Mouse (Mus musculus): Measurements from ENCODE around the gene Bcan. TPM values are rescaled to one million over a fixed set of nuclear protein-coding genes. Genes with fewer than 3 reads are reported as not detected.

The Bcan gene
- polyA plus RNA-seq, 3 experiments from 2014 or later = not detected

GRCm38 (mm10) chr3:87972203-87972664 is 27.8 kb downstream of the Bcan start:
- no peak for ATAC-seq

DNA sequence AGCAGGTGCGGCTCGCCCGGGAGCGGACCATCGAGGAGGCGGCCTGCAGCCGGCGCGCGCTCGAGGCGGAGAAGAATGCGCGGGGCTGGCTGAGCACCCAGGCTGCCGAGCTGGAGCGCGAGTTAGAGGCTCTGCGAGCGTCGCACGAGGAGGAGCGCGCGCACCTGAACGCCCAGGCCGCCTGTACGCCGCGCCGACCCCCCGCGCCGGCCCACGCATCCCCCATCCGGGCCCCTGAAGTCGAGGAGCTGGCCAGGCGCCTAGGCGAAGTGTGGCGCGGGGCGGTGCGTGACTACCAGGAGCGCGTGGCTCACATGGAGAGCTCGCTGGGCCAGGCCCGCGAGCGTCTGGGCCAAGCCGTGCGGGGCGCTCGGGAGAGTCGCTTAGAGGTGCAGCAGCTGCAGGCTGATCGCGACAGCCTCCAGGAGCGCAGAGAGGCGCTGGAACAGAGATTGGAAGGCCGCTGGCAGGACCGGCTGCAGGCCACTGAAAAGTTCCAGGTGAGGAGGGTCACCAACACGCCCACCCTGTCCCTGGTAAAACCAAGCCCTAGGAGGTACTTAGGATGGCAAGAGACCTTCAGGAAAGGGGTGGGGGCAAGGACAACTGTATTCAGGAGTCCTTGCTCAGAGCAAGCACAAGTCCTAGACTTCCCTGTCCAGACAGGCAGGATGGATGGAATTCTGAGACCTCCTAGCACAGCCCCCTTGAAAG is 28.4 kb downstream of the Bcan start:
- ATAC-seq = no peak

GRCm38 (mm10) chr3:87970939-87971488 is 29.0 kb downstream of the Bcan start, which contains the start of gene Nes:
Gene Nes, plus strand, starts transcription at chr3:87971078.
- ATAC-seq = peak; percentile 17

GRCm38 (mm10) chr3:87970184-87970938 is 29.7 kb downstream of the Bcan start:
- peak; percentile 67 for ATAC-seq

DNA sequence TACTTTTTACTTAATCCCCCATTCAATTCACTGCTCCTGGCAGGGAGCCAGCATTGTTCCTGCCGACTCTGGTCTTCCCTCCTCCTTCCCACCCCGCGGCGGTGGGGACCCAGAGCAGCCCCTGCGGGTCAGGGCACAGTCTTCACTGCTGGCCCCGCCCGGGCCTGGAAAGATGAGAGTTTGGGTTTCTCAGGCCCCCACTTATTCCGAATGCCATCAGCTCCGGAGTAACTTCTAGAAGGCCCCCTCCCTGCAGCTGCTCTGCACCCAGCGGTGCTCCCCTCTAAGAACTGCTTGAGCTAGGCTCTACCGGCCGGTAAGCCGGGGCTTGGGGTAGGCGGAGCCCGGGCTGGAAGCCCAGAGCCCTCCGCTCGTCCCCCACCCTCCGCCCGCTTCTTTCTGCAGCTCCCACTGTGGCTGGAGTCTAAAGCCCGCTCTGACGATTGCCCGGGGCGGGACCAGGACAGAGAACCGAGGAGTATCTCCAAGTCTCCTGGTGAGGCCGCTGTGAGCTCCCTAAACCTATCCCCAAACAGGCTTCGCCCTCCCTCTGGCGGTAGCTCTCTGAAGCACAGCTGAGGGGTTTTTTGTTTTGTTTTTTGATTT is 39.3 kb downstream of the Bcan start:
- ATAC-seq = peak; percentile 96

DNA sequence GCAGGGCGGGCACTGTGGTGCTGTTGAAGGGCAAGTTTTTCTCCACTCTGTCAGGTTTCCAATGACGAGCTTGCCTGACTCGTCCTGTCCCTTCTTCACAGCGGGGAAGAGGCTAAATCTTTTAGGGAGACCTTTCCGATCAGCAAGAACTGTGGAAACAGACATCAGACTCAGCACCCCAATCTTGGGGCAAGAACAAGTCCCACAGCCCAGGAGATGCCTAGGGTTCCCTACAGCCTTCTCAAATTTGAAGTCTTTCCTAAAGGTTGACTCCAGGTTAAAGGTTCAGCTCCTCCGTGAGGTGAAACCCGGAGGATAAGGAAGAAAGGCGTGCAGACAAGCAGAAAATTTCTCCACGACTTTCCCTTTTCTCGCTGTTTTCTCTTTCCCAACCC is 39.8 kb downstream of the Bcan start:
- ATAC-seq = no peak

- ATAC-seq = no peak
Observed at GRCm38 (mm10) chr3:87959371-87959770, 40.7 kb downstream of the Bcan start.

GRCm38 (mm10) chr3:87958967-87959366 is 41.1 kb downstream of the Bcan start:
- ATAC-seq = no peak

GRCm38 (mm10) chr3:87958476-87958875 is 41.6 kb downstream of the Bcan start:
- no peak for ATAC-seq

GRCm38 (mm10) chr3:87958056-87958455 is 42.0 kb downstream of the Bcan start:
- no peak for ATAC-seq

GRCm38 (mm10) chr3:87952440-87952839 is 47.6 kb downstream of the Bcan start:
- ATAC-seq = no peak

GRCm38 (mm10) chr3:87951946-87952345 is 48.1 kb downstream of the Bcan start:
- no peak for ATAC-seq

DNA sequence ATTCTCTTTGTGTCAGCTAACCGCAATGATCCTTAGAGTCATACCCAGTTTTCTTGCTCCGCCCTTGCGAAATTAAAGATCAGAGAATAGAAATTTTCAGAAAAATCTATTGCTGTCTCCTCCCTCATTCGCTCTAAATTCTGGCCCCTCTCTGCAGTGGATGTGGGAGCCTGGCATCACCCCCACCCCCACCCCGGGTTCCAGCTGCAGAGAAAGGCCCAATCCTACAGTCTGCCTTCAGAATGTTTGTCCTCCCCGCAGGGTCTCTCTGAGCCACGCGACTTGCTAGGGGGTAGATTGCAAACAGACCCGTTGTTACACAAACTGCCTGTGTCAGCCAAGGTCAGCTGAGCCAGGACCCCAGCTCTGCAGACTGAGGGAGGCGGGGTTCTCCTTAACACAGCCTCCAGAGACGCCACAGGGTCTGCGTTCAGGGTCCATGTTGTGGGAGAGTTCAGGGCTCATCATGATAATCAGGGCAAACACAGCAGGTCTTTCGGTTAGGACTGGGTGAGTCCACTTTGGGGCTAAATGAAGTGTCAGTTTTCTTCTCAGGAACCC is 50.0 kb downstream of the Bcan start:
- no peak for ATAC-seq

GRCm38 (mm10) chr3:87949266-87949954 is 50.6 kb downstream of the Bcan start:
- ATAC-seq = no peak

DNA sequence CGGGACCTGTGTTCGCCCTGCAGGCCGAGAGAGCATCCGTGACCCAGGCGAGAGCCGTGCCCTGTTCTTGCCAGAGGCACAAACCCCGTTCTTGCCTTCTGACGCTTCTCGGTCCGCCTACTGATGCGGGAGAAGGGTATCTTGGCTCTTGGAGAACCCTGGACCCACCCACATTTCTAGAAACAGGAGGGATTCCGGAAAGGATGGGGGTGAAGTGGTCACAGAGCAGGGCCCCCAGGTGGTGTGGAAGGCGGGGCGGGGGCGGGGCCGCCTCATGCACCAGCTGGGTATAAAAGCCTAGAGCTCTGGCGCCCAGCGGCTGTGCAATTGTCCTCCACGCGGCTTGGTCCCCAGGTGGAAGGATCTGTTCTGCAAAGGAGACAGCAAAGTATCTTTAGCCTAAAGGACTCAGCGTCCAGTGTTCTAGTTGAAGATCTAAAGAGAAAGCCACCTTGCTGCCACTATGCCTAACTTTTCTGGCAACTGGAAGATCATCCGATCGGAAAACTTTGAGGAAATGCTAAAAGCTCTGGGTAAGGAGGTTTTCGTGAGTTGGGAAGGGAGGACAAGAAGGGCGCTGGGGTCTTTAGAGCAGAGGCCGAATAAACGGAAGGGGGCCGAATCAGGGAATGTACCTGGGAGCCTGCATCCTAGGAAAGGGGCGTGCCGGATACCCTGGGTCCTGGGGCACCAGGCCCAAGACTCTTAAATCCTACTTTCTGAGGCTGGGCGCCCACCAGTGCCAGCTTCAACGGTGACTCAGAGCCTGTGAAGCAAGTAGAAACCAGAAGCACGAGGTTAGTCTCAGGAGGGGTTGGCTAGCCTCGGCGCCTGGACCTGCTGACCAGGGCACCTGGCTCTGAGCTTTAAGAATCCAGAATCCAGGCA is 51.4 kb downstream of the Bcan start, which contains the start of gene Crabp2:
Gene Crabp2, plus strand, starts transcription at position 289 of the 888 bp plus-strand sequence.
- no peak for ATAC-seq

DNA sequence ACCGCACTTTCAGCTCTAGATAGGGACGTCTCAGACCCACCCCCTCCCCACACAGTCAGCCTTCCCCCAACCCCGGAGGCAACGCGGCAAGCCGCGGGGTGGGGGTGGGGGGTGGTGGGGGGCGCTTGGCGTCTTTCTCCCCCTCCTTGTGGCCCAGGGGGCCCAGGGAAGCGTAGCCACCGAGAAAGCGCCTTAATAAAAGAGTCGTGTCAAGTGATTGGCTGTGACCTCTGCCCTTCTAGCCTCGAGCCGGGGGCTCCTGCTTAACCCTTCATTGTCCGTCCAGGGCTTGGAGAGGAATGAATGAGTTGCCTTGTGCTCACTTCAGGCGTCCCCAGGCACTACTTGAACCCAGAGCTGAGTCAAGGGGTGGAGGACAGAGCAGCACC is 52.2 kb downstream of the Bcan start:
- ATAC-seq = no peak

GRCm38 (mm10) chr3:87947056-87947810 is 52.8 kb downstream of the Bcan start:
- ATAC-seq = peak; percentile 41

- ATAC-seq = no peak
Observed at GRCm38 (mm10) chr3:87946541-87946860, 53.5 kb downstream of the Bcan start.

DNA sequence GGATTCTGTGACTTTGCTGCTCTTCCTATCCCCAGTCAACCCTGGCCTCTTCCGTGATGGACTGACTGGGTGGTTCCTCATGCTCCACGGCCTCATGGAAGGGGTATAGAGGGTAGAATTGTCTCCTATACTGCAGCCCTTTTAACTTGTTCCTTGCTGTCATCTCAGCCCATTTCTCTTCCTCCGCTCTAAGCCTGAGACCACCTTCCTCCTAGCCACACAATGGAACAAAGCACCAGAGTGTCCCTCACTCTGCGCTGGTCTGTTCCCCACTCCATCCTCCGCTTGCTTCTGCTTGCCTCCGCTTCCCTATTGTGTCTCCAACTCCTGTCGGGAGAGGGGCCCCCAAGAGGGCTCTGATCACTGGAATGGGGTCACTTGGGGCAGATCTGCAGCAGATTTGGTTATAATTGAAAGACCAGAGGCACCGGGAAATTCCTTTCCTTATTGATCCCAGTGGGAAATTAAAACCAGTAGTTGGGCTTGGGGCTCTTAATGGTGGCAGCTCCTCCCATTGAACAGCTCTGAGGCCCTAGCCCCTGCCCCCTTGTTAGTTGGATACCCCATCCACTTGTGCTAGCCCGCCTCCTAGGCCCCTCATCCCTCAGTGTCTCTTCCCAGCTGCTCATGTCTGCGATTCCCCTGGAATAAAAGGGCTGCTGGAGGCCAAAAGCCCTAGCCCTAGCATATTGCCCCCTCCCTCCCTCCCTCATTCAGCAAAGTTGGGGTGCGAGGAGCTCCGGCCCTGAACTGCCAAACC is 54.1 kb downstream of the Bcan start:
- ATAC-seq = no peak
